Mouse (Mus musculus) regulatory T cell (primary cell): ENCODE measurements at regions not wholly inside any gene's neighbourhood (a gene's known extent, or its start where the extent isn't known, plus 50 kb on each side); places are given as distances from the start of the nearest gene placed in this dataset.
"Not testable (repeated sequence)": the region's sequence is repeated elsewhere in the genome, so short reads cannot be mapped to it uniquely, and the experiment has no call there.

Experiments
- in situ Hi-C: fragments of 300-600 bp; cut with MboI, MseI; formaldehyde crosslinking; loops from one replicate; pipeline ENCODE4 v1.15.1; 2025; ENCODE audit warnings: high pct_unique_total_duplicates

DNA sequence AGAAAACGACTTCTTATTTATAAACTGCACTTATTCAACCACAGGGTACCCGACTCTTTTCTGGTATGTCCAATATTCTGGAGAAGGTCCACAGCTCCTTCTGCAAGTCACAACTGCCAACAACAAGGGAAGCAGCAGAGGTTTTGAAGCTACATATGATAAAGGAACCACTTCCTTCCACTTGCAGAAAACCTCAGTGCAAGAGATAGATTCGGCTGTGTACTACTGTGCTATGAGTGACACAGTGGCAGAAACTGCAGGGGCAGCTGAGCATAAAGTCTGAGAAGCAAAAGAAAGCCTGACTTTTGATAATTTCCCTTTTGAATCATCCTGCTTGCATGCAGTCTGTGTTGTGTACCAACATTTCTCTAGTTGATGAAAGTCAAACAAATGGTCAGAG is 231.1 kb upstream of the Olfr1507 start:
- in situ Hi-C loops: not testable (repeated sequence)

DNA sequence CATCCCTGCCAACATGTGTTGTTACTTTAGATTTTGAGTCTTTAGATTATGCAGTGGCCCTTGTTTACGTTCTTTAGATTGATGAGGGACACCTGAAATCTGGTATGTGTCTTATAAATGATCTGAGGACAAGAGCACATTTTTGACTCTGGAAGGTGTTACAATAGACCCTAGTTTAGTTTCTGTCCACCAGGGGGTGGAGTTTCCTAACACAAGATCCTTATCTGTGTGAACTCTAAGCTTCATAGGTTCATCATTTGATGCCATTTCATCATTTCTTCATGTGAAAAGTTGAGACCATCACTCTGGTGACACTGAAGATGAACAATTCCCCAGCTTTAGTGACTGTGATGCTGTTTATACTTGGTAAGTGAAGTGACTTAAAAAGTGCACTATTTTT is 229.4 kb upstream of the Olfr1507 start:
- in situ Hi-C loops: not testable (repeated sequence)

- in situ Hi-C loops: no loop called here
Measured at GRCm38 (mm10) chr14:52720640-52721039, 225.1 kb upstream of the Olfr1507 start.

- in situ Hi-C loops: not testable (repeated sequence)
Measured at GRCm38 (mm10) chr14:52700851-52701250, 205.3 kb upstream of the Olfr1507 start.

DNA sequence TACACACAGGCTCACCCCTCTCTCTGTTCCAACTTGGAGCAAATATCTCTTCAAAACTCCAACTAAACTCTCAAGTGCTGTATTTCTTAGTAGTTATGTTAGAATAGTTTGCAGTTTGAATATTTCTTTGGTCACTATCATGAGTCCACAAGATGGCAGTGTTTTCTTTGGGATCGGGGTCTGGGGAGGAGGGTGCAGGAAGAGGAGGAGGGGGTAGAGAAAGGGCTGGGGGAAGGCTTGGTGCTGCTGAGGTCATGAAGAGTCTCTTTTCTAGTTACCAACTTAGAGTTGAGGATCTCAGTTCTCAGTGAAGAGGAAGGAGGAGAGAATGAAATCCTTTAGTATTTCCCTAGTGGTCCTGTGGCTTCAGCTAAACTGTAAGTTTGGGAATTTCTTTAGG is 188.1 kb upstream of the Olfr1507 start:
- in situ Hi-C loops: not testable (repeated sequence)

DNA sequence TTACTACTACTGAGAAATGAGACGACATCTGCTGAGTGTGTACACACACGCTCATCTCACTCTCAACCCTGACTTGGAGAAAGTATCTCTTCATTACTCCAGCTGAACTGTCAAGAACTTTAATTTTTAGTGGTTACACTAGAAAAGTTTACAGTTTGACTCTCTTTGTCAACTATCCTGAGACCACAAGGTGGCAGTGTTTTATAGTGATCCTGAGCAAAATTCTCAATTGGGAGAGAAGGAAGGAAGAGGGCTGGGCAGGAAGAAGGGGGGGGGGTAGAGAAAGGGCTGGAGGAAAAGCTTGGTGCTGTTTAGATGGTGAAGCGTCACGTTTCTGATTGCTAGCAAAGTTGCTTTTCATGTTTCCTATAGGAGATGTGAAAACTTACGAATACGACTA is 158.8 kb upstream of the Olfr1507 start:
- in situ Hi-C loops: no loop called here

- in situ Hi-C loops: no loop called here
Measured at GRCm38 (mm10) chr14:52638179-52638578, 142.6 kb upstream of the Olfr1507 start.

DNA sequence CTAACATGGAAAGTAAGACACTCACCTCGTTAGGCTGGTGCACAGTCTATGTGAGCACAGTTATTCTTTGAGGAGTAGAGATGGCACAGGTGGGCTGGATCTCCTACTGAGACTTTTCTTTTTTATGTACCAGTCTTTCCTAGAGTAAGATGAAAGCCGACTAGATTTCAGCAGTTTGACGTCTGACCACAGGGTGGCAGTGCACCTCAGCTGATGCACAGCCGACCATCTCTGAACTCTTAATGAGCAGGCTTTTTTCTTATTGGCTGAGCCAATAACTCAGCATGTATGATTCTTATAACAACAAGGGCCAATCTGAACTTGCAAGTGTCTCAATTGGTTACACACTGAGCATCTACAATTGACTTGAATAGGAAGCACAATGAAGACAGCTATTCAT is 126.6 kb upstream of the Olfr1507 start:
- in situ Hi-C loops: no loop called here

DNA sequence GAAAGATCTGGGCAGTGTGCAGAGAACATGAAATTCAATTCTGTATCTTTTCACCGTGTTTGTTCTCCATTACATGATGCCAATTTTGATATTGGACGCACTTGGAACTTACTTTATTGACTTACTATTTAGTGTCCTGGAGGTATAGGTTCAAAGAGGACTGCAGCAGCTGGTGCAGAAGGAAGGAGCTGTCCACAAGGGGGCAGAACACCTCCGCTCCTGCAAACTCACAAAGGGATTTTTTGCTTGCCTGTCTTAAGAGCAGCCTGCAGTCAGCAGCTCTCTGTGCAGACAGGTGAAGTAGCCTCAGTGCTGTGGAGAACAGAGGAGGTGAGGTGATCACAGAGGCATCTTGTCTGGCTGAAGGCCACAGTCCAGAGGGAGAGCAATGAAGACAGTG is 84.8 kb upstream of the Olfr1507 start:
- in situ Hi-C loops: no loop called here

DNA sequence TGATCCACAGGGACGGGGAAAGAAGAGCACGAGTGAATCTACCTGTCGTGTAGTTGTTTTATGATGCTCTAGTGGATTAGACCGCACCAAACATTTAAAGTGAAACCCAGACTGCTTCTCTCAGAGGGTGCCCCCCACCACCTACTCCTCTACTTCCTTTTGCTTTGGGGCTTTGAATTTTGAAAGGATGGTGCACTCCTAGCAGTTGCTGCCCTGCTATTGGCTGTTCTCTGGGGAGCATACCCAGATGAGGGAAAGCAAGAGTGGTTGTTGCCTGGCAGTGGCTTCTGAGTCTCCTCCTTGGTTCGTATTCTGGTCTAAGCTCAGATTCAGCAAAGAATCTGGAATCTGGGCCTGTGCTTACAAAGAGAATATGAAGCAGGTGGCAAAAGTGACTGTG is 71.4 kb upstream of the Olfr1507 start:
- in situ Hi-C loops: no loop called here

- in situ Hi-C loops: no loop called here
Measured at GRCm38 (mm10) chr14:52565606-52566005, 70.1 kb upstream of the Olfr1507 start.

- in situ Hi-C loops: not testable (repeated sequence)
Measured at GRCm38 (mm10) chr14:52556340-52556739, 60.8 kb upstream of the Olfr1507 start.

- in situ Hi-C loops: no loop called here
Measured at GRCm38 (mm10) chr14:52553399-52553798, 57.9 kb upstream of the Olfr1507 start.

DNA sequence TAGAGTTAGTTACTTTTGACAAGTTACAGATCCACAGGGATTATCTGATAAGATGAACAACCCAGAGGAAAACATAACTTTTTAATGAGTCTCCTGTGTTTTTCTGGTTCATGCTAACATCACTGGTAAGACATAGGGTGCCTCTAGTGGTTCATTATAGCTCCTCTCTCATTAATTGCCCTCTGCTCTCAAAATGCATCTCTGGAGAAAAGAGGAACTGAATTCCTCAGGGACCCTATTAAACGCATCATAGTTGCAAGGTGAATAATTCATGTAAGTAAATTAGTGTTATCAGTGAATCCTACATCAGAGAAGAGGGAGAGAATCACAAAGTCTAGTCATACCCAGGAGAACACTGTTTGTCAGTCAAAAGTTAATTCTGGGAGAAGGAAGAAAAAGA is 52.4 kb upstream of the Olfr1507 start:
- in situ Hi-C loops: loop anchor here (25.0 kb wide), 1 partner anchor 411 kb away; no protein-coding TSS in a partner anchor
